Mouse (Mus musculus) spleen, adult 2 months (tissue): ENCODE measurements at regions not wholly inside any gene's neighbourhood (a gene's known extent, or its start where the extent isn't known, plus 50 kb on each side); places are given as distances from the start of the nearest gene placed in this dataset.

ENCODE experiments used
- CTCF ChIP-seq: fragments of 200-500 bp; IDR thresholded peaks from 2 replicates; pipeline ENCODE4 v1.5.1; 2011; ENCODE audit warnings: mild to moderate bottlenecking, inconsistent platforms; ENCODE audit not compliant: insufficient read depth, insufficient read length, insufficient replicate concordance; ENCODE audit errors: extremely low read depth
- POLR2A ChIP-seq: fragments of 200-500 bp; IDR thresholded peaks from 2 replicates; pipeline ENCODE4 v1.6.1; 2011; ENCODE audit warnings: low read depth, low read length, inconsistent platforms

- no peak for TF ChIP-seq CTCF
- no peak for TF ChIP-seq POLR2A
These were observed 58.2 kb upstream of the Acbd6 start for GRCm38 (mm10) chr1:155499735-155500134.
